In the genomic region with DNA sequence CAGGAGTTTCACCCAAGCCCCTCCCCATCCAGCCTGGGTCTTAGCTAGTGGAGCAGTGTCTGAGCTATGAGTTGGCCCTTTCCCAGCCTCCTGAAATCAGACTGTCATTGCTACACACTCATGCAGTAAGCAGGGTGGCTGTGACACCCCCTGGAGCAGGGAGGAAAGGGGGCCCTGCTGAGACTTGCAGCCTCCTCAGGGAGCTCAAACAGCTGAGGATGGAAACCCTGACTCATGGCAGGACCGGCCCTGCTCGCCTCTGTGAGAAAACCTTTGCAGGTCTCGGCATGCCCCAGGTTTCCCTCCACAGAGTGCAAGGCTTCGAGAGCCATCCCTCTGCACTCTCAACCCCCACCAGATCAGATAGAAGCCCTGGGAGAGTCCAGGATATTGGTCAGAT, we compare ENCODE assay signal across 13 mouse cellular contexts. TPM values are rescaled to one million over a fixed set of nuclear protein-coding genes. Genes with fewer than 3 reads are reported as not detected.
DNase-seq lines count a peak whose midpoint lies in the region; ATAC-seq and TF ChIP-seq lines count a peak whose summit lies in the region.
"Had no signal": no experiment of that assay in that cellular context is flagged by ENCODE, and none has a peak within 500 bp of the region (broad histone marks: within the 10 kb centered on the region; RNA-seq: fewer than 3 reads in every experiment).

No protein-coding gene starts in this region.

- in situ Hi-C loops in ES-E14 (cut with MboI; ENCODE audit: low sequenced_read_pairs in 2 of 2, unreplicated experiment in 2 of 2), result no loop called here

- H3K9ac ChIP-seq in liver, embryonic 11.5 days (ENCODE audit: low read depth, low read length), result no peak overlapping the region
- no peak overlapping the region for H3K9ac ChIP-seq in liver, postnatal 0 days (replicated peaks)
- no peak overlapping the region for H3K9ac ChIP-seq in ES-E14 (ENCODE audit: insufficient read depth, low read depth, low read length, poor library complexity, severe bottlenecking)
- no peak overlapping the region for H3K9ac ChIP-seq in embryonic facial prominence, embryonic 15.5 days
- no peak overlapping the region for H3K9ac ChIP-seq in stomach, embryonic 14.5 days (replicated peaks; ENCODE audit: low read depth, low read length)
- no peak overlapping the region for H3K9ac ChIP-seq in hindbrain, embryonic 13.5 days
- H3K9ac ChIP-seq: midbrain, embryonic 13.5 days; neural tube, embryonic 12.5 days had no signal

- peaks cover 6% of the 10 kb centered on the region for H3K36me3 ChIP-seq in liver, embryonic 11.5 days (ENCODE audit: control insufficient read depth, insufficient read depth, low read length)
- H3K36me3 ChIP-seq in liver, postnatal 0 days (replicated peaks; ENCODE audit: insufficient read depth, low read length), result no peaks in the 10 kb centered on the region
- peaks cover 42% of the 10 kb centered on the region for H3K36me3 ChIP-seq in ES-E14 (ENCODE audit: control insufficient read depth, insufficient read depth, low read length, poor library complexity, severe bottlenecking)
- H3K36me3 ChIP-seq in embryonic facial prominence, embryonic 15.5 days, result peaks cover 88% of the 10 kb centered on the region
- H3K36me3 ChIP-seq in stomach, embryonic 14.5 days (ENCODE audit: control insufficient read depth, insufficient read depth, low read length), result peaks cover 52% of the 10 kb centered on the region
- peaks cover 22% of the 10 kb centered on the region for H3K36me3 ChIP-seq in hindbrain, embryonic 13.5 days

- no peak for TF ChIP-seq CTCF in liver, postnatal 0 days (IDR thresholded peaks at IDR 0.05; ENCODE audit: low read depth)

- no peak for ATAC-seq in liver, embryonic 11.5 days (replicated peaks; ENCODE audit: low FRiP score)
- ATAC-seq in liver, postnatal 0 days, result no peak
- ATAC-seq in embryonic facial prominence, embryonic 15.5 days (ENCODE audit: insufficient number of reproducible peaks, low FRiP score, low TSS enrichment, low read depth), result 0 out of 2 replicates have a peak, but pooled peaks have one; percentile 35
- peak; percentile 26; the same call in 1 of the 2 replicates for ATAC-seq in stomach, embryonic 14.5 days (ENCODE audit: insufficient number of reproducible peaks, insufficient read depth, low FRiP score, low read depth)
- no peak for ATAC-seq in hindbrain, embryonic 13.5 days (ENCODE audit: low FRiP score)
- ATAC-seq: forebrain, embryonic 14.5 days; midbrain, embryonic 13.5 days had no signal

- DNase-seq in liver, embryonic 11.5 days (ENCODE audit: low spot score), result no peak
- DNase-seq in liver, postnatal 0 days, result no peak
- DNase-seq in ES-E14 (ENCODE audit: low read depth, low spot score), result no peak
- DNase-seq in testis, postnatal 14 days (ENCODE audit: low spot score), result no peak
- DNase-seq: cerebellum, adult 11-12 months; gastrocnemius, postnatal 36 days; retina, postnatal 1 day had no signal

- no peak for TF ChIP-seq EP300 in liver, postnatal 0 days (IDR thresholded peaks at IDR 0.05; ENCODE audit: low read depth)

- peak overlapping the region; percentile 52; the same call in 1 of the 2 replicates for H3K27ac ChIP-seq in liver, embryonic 11.5 days (ENCODE audit: low read depth, low read length)
- H3K27ac ChIP-seq in liver, postnatal 0 days (ENCODE audit: low read depth), result no peak overlapping the region
- peak overlapping the region; percentile 63; the same call in 1 of the 2 replicates for H3K27ac ChIP-seq in ES-E14 (ENCODE audit: insufficient read depth, low read depth, low read length, poor library complexity, severe bottlenecking)
- peak overlapping the region; percentile 68 for H3K27ac ChIP-seq in embryonic facial prominence, embryonic 15.5 days (replicated peaks)
- H3K27ac ChIP-seq in stomach, embryonic 14.5 days (ENCODE audit: low read length), result peak overlapping the region; percentile 52; the same call in 1 of the 2 replicates
- H3K27ac ChIP-seq in hindbrain, embryonic 13.5 days, result no peak overlapping the region
- H3K27ac ChIP-seq: midbrain, embryonic 13.5 days; neural tube, embryonic 12.5 days had no signal

- peak overlapping the region; percentile 20; the same call in 1 of the 2 replicates for H3K4me2 ChIP-seq in liver, embryonic 11.5 days
- H3K4me2 ChIP-seq in liver, postnatal 0 days (ENCODE audit: low read depth, low read length), result no peak overlapping the region
- no peak overlapping the region for H3K4me2 ChIP-seq in embryonic facial prominence, embryonic 15.5 days (replicated peaks)
- no peak overlapping the region for H3K4me2 ChIP-seq in stomach, embryonic 14.5 days (replicated peaks; ENCODE audit: low read depth, low read length)
- no peak overlapping the region for H3K4me2 ChIP-seq in hindbrain, embryonic 13.5 days
- H3K4me2 ChIP-seq: midbrain, embryonic 13.5 days; neural tube, embryonic 12.5 days had no signal

- H3K4me3 ChIP-seq in liver, embryonic 11.5 days (ENCODE audit: low read depth, low read length), result no peak overlapping the region
- H3K4me3 ChIP-seq in liver, postnatal 0 days (ENCODE audit: low read depth, low read length), result no peak overlapping the region
- H3K4me3 ChIP-seq in ES-E14 (ENCODE audit: insufficient read depth in 1 of 2, low read depth in 1 of 2, low read length in 2 of 2, poor library complexity in 1 of 2, severe bottlenecking in 1 of 2), result no peak overlapping the region
- H3K4me3 ChIP-seq in embryonic facial prominence, embryonic 15.5 days (replicated peaks), result no peak overlapping the region
- H3K4me3 ChIP-seq in stomach, embryonic 14.5 days (ENCODE audit: low read depth, low read length), result no peak overlapping the region
- H3K4me3 ChIP-seq in hindbrain, embryonic 13.5 days, result no peak overlapping the region
- H3K4me3 ChIP-seq: midbrain, embryonic 13.5 days; neural tube, embryonic 12.5 days had no signal

- no peaks in the 10 kb centered on the region for H3K27me3 ChIP-seq in liver, embryonic 11.5 days (replicated peaks; ENCODE audit: control insufficient read depth, insufficient read depth, low read length)
- no peaks in the 10 kb centered on the region for H3K27me3 ChIP-seq in liver, postnatal 0 days (ENCODE audit: insufficient read depth, low read length)
- H3K27me3 ChIP-seq in embryonic facial prominence, embryonic 15.5 days, result no peaks in the 10 kb centered on the region
- H3K27me3 ChIP-seq in stomach, embryonic 14.5 days (ENCODE audit: control insufficient read depth, insufficient read depth, low read length), result no peaks in the 10 kb centered on the region
- H3K27me3 ChIP-seq in hindbrain, embryonic 13.5 days, result no peaks in the 10 kb centered on the region
- H3K27me3 ChIP-seq: midbrain, embryonic 13.5 days; neural tube, embryonic 12.5 days had no signal

- peaks cover 10% of the 10 kb centered on the region for H3K4me1 ChIP-seq in liver, embryonic 11.5 days (replicated peaks; ENCODE audit: control insufficient read depth, insufficient read depth, low read length)
- H3K4me1 ChIP-seq in liver, postnatal 0 days (ENCODE audit: insufficient read depth), result peaks cover 6% of the 10 kb centered on the region
- H3K4me1 ChIP-seq in ES-E14 (ENCODE audit: control insufficient read depth in 2 of 2, insufficient read depth in 2 of 2, low read length in 2 of 2, poor library complexity in 1 of 2), result peaks cover 0 to 12% of the 10 kb centered on the region in 2 experiments; a peak in 3 of 4 replicates
- peaks cover 4% of the 10 kb centered on the region for H3K4me1 ChIP-seq in embryonic facial prominence, embryonic 15.5 days
- 0 out of 2 replicates have a peak, but pooled peaks cover 4% of the 10 kb centered on the region for H3K4me1 ChIP-seq in stomach, embryonic 14.5 days (ENCODE audit: control insufficient read depth, insufficient read depth, low read length)
- no peaks in the 10 kb centered on the region for H3K4me1 ChIP-seq in hindbrain, embryonic 13.5 days (replicated peaks)
- H3K4me1 ChIP-seq: midbrain, embryonic 13.5 days; neural tube, embryonic 12.5 days had no signal

- H3K9me3 ChIP-seq in liver, embryonic 11.5 days (ENCODE audit: control insufficient read depth, low read length), result no peaks in the 10 kb centered on the region
- no peaks in the 10 kb centered on the region for H3K9me3 ChIP-seq in liver, postnatal 0 days (ENCODE audit: low read length)
- H3K9me3 ChIP-seq in ES-E14 (ENCODE audit: control insufficient read depth, insufficient read depth, low read depth, low read length), result no peaks in the 10 kb centered on the region
- no peaks in the 10 kb centered on the region for H3K9me3 ChIP-seq in embryonic facial prominence, embryonic 15.5 days (replicated peaks)
- no peaks in the 10 kb centered on the region for H3K9me3 ChIP-seq in stomach, embryonic 14.5 days (ENCODE audit: control insufficient read depth, low read depth, low read length)
- no peaks in the 10 kb centered on the region for H3K9me3 ChIP-seq in hindbrain, embryonic 13.5 days
- H3K9me3 ChIP-seq: midbrain, embryonic 13.5 days; neural tube, embryonic 12.5 days had no signal

- 66% methylated on average over 4 of the region's 4 CpGs for WGBS in liver, embryonic 11.5 days
- 78% methylated on average over 4 of the region's 4 CpGs for WGBS in liver, postnatal 0 days (ENCODE audit: insufficient replicate concordance)
- WGBS in embryonic facial prominence, embryonic 15.5 days, result 62% methylated on average over 4 of the region's 4 CpGs
- WGBS in stomach, embryonic 14.5 days, result 73% methylated on average over 4 of the region's 4 CpGs
- WGBS in hindbrain, embryonic 13.5 days, result 91% methylated on average over 4 of the region's 4 CpGs

TF ChIP-seq in ES-E14, 5 proteins besides CTCF, POLR2A, EP300 and RAD21:
- TF ChIP-seq MAFK (IDR thresholded peaks at IDR 0.05; ENCODE audit: insufficient read depth, low read depth, low read length) (no peak), HCFC1 (IDR thresholded peaks at IDR 0.05; ENCODE audit: borderline replicate concordance, insufficient read depth, low read length) (no peak), ZC3H11A (IDR thresholded peaks at IDR 0.05; ENCODE audit: borderline replicate concordance, low read depth, low read length) (no peak), ZNF384 (IDR thresholded peaks at IDR 0.05; ENCODE audit: low read depth, low read length) (no peak), CHD2 (IDR thresholded peaks at IDR 0.05; ENCODE audit: low read depth, low read length) (no peak)

RNA-seq across cellular contexts. Expression of a gene that starts 27.9 kb away (rescaled TPM):
- 57.6 and 60.2 TPM in 2 replicates for polyA plus RNA-seq in liver, embryonic 11.5 days (2014; fragmentation: Nextera tagmentation; extraction: Ambion mirVana)
- 2.6 and 2.8 TPM in 2 replicates for polyA plus RNA-seq in liver, postnatal 0 days (2015; fragmentation: Nextera tagmentation; extraction: Ambion mirVana)
- 99.6 and 118 TPM in 2 replicates for total RNA-seq in ES-E14 (2012; rRNA removed)
- polyA plus RNA-seq in embryonic facial prominence, embryonic 15.5 days (2015; fragmentation: Nextera tagmentation; extraction: Ambion mirVana), result 258 and 266 TPM in 2 replicates
- polyA plus RNA-seq in stomach, embryonic 14.5 days (2014; fragmentation: Nextera tagmentation; extraction: Ambion mirVana), result 286 and 310 TPM in 2 replicates
- 60.7 and 65.1 TPM in 2 replicates for polyA plus RNA-seq in hindbrain, embryonic 13.5 days (2015; fragmentation: Nextera tagmentation; extraction: Ambion mirVana)

Comparison
In these comparisons a context has a peak if more than half of its experiments do, and no peak if none do; other contexts are left out.
1. H3K27ac ChIP-seq: peak in liver, embryonic 11.5 days (single experiment), ES-E14 (single experiment), embryonic facial prominence, embryonic 15.5 days (single experiment) and stomach, embryonic 14.5 days (single experiment); none in liver, postnatal 0 days (single experiment) and hindbrain, embryonic 13.5 days (single experiment).
2. RNA of a gene that starts 27.9 kb away (polyA plus RNA-seq): 286 to 310 TPM in stomach, embryonic 14.5 days, 258 to 266 TPM in embryonic facial prominence, embryonic 15.5 days, 60.7 to 65.1 TPM in hindbrain, embryonic 13.5 days and 57.6 to 60.2 TPM in liver, embryonic 11.5 days; 2.6 to 2.8 TPM in liver, postnatal 0 days; every median in the first group is over 10 times any median in the second.
3. ATAC-seq: peak in embryonic facial prominence, embryonic 15.5 days (single experiment) and stomach, embryonic 14.5 days (single experiment); none in liver, embryonic 11.5 days (single experiment), liver, postnatal 0 days (single experiment) and hindbrain, embryonic 13.5 days (single experiment).